Mouse (Mus musculus): ENCODE measurements around the gene Mymx. TPM values are rescaled to one million over a fixed set of nuclear protein-coding genes. Genes with fewer than 3 reads are reported as not detected.

The Mymx gene
- total RNA-seq, 2 experiments from 2014 or later: 0.57 to 1.9 TPM

- peak; percentile 34 for DNase-seq
Measured at GRCm38 (mm10) chr17:45610144-45610866, 8.4 kb upstream of the Mymx start.

- no peak for DNase-seq
Measured at GRCm38 (mm10) chr17:45608396-45608795, 6.5 kb upstream of the Mymx start.

- DNase-seq: no peak
Measured at GRCm38 (mm10) chr17:45606992-45607879, 5.3 kb upstream of the Mymx start.

- no peak for DNase-seq
Measured at GRCm38 (mm10) chr17:45602984-45603383, 1.1 kb upstream of the Mymx start.

GRCm38 (mm10) chr17:45601325-45601724 lies 577 bp downstream of the Mymx start:
- DNase-seq: no peak

- no peak for DNase-seq
Measured at GRCm38 (mm10) chr17:45600267-45600666, 1.6 kb downstream of the Mymx start.

GRCm38 (mm10) chr17:45599446-45600242 lies 2.3 kb downstream of the Mymx start, which contains the start of gene Slc29a1:
TSS of gene Slc29a1 (minus strand) at chr17:45599606.
- peak; percentile 80 for DNase-seq

GRCm38 (mm10) chr17:45598891-45599290 lies 3.0 kb downstream of the Mymx start:
- DNase-seq: no peak

- DNase-seq: peak; percentile 25
Measured at GRCm38 (mm10) chr17:45598376-45598775, 3.5 kb downstream of the Mymx start.

GRCm38 (mm10) chr17:45597787-45598186 lies 4.1 kb downstream of the Mymx start:
- peak; percentile 53 for DNase-seq

GRCm38 (mm10) chr17:45596631-45597396 lies 5.1 kb downstream of the Mymx start:
- peak; percentile 91 for DNase-seq

GRCm38 (mm10) chr17:45595736-45596390 lies 6.0 kb downstream of the Mymx start:
- no peak for DNase-seq

GRCm38 (mm10) chr17:45594881-45595735 lies 6.8 kb downstream of the Mymx start:
- peak; percentile 90 for DNase-seq

- DNase-seq: peak; percentile 3
Measured at GRCm38 (mm10) chr17:45594195-45594594, 7.7 kb downstream of the Mymx start.

- DNase-seq: peak; percentile 39
Measured at GRCm38 (mm10) chr17:45593479-45593878, 8.4 kb downstream of the Mymx start.

GRCm38 (mm10) chr17:45592606-45593431 lies 9.1 kb downstream of the Mymx start:
- peak; percentile 60 for DNase-seq

- peak; percentile 64 for DNase-seq
Measured at GRCm38 (mm10) chr17:45591701-45592605, 9.9 kb downstream of the Mymx start.

- peak; percentile 8 for DNase-seq
Measured at GRCm38 (mm10) chr17:45590410-45590809, 11.5 kb downstream of the Mymx start.

Measured in adrenal gland, postnatal 10 days (tissue).